Mouse (Mus musculus) midbrain, embryonic 16.5 days (tissue): ENCODE data around the gene Sspn. TPM values are rescaled to one million over a fixed set of nuclear protein-coding genes. Genes with fewer than 3 reads are reported as not detected.

Source experiments
- ATAC-seq: fragments of 200-750 bp; cut with Nextera tagmentation; 2 replicates; pipeline ENCODE4 v1.8.0; 2017; ENCODE audit warnings: moderate TSS enrichment
- H3K27ac ChIP-seq: fragments of 300-500 bp; sonication (generic); 2 replicates; pipeline ENCODE4 v1.5.1; 2014; ENCODE audit warnings: mild to moderate bottlenecking, low read length, mixed read lengths
- H3K27me3 ChIP-seq: fragments of 300-500 bp; sonication (generic); 2 replicates; pipeline ENCODE4 v1.6.1; 2014; ENCODE audit warnings: low read depth, low read length, mixed read lengths; ENCODE audit not compliant: control insufficient read depth, insufficient read depth
- H3K36me3 ChIP-seq: fragments of 300-500 bp; sonication (generic); 2 replicates; pipeline ENCODE4 v1.6.1; 2014; ENCODE audit warnings: mild to moderate bottlenecking, low read length, moderate library complexity, mixed read lengths; ENCODE audit not compliant: control insufficient read depth, insufficient read depth
- H3K4me1 ChIP-seq: fragments of 300-500 bp; sonication (generic); 2 replicates; pipeline ENCODE4 v1.6.1; 2014; ENCODE audit warnings: mild to moderate bottlenecking, low read length, mixed read lengths; ENCODE audit not compliant: control insufficient read depth, insufficient read depth
- H3K4me2 ChIP-seq: fragments of 300-500 bp; sonication (generic); 2 replicates; pipeline ENCODE4 v1.6.1; 2014; ENCODE audit warnings: mild to moderate bottlenecking, low read length, mixed read lengths
- H3K4me3 ChIP-seq: fragments of 300-500 bp; sonication (generic); 2 replicates; pipeline ENCODE4 v1.5.1; 2014; ENCODE audit warnings: low read depth, mild to moderate bottlenecking, low read length, moderate library complexity, mixed read lengths
- H3K9ac ChIP-seq: fragments of 300-500 bp; sonication (generic); 2 replicates; pipeline ENCODE4 v1.6.1; 2014; ENCODE audit warnings: low read depth, low read length, mixed read lengths
- H3K9me3 ChIP-seq: fragments of 300-500 bp; sonication (generic); replicated peaks from 2 replicates; pipeline ENCODE4 v1.6.1; 2014; ENCODE audit warnings: mild to moderate bottlenecking, low read length, mixed read lengths; ENCODE audit not compliant: control insufficient read depth, poor library complexity, severe bottlenecking
- WGBS: fragments of 180-500 bp; shearing (Covaris S2); extraction: QIAGEN DNeasy Blood & Tissue Kit; methylation state at CpG from one replicate; pipeline ENCODE4 v1.1.7; 2014; 5-methylcytosine and 5-hydroxymethylcytosine counted together
- polyA plus RNA-seq: library from polyadenylated mRNA; unstranded; fragments of >200 nt; fragmentation: Nextera tagmentation; extraction: Ambion mirVana; gene quantifications from 2 replicates; pipeline ENCODE4 v1.2.1, GENCODE M21; 2015

The Sspn gene
- polyA plus RNA-seq, 1 experiment from 2014 or later = 6.2 TPM

GRCm38 (mm10) chr6:145963966-145964365 lies 32.5 kb downstream of the Sspn start:
- Histone ChIP-seq H3K4me1 (0 out of 2 replicates have a peak, but pooled peaks cover 2% of the 10 kb centered on the region), H3K4me3 (no peak overlapping the region), H3K36me3 (no peaks in the 10 kb centered on the region), H3K27ac (no peak overlapping the region), H3K9ac (no peak overlapping the region), H3K9me3 (no peaks in the 10 kb centered on the region), H3K27me3 (no peaks in the 10 kb centered on the region), H3K4me2 (no peak overlapping the region)
- 86% methylated on average over 13 of the region's 13 CpGs for WGBS
- no peak for ATAC-seq

- Histone ChIP-seq H3K4me1 (0 out of 2 replicates have a peak, but pooled peaks cover 2% of the 10 kb centered on the region), H3K27me3 (no peaks in the 10 kb centered on the region), H3K4me3 (no peak overlapping the region), H3K9me3 (no peaks in the 10 kb centered on the region), H3K9ac (no peak overlapping the region), H3K27ac (no peak overlapping the region), H3K4me2 (no peak overlapping the region), H3K36me3 (no peaks in the 10 kb centered on the region)
- WGBS = 74% methylated on average over 8 of the region's 8 CpGs
- no peak for ATAC-seq
Measured at GRCm38 (mm10) chr6:145967693-145968092, 36.3 kb downstream of the Sspn start.

GRCm38 (mm10) chr6:145968301-145968818 lies 36.9 kb downstream of the Sspn start:
- no peaks in the 10 kb centered on the region for H3K9me3 ChIP-seq
- no peaks in the 10 kb centered on the region for H3K36me3 ChIP-seq
- 78% methylated on average over 7 of the region's 7 CpGs for WGBS
- H3K4me1 ChIP-seq = 0 out of 2 replicates have a peak, but pooled peaks cover 2% of the 10 kb centered on the region
- H3K27me3 ChIP-seq = no peaks in the 10 kb centered on the region
- no peak overlapping the region for H3K4me2 ChIP-seq
- no peak overlapping the region for H3K4me3 ChIP-seq
- no peak overlapping the region for H3K9ac ChIP-seq
- H3K27ac ChIP-seq = no peak overlapping the region
- ATAC-seq = no peak

- no peak for ATAC-seq
- Histone ChIP-seq H3K4me1 (0 out of 2 replicates have a peak, but pooled peaks cover 2% of the 10 kb centered on the region), H3K4me3 (no peak overlapping the region), H3K27ac (no peak overlapping the region), H3K9ac (no peak overlapping the region), H3K27me3 (no peaks in the 10 kb centered on the region), H3K36me3 (no peaks in the 10 kb centered on the region), H3K4me2 (no peak overlapping the region), H3K9me3 (no peaks in the 10 kb centered on the region)
- WGBS = 65% methylated on average over 10 of the region's 10 CpGs
Measured at GRCm38 (mm10) chr6:145968821-145969220, 37.4 kb downstream of the Sspn start.

GRCm38 (mm10) chr6:145969572-145969971 lies 38.1 kb downstream of the Sspn start:
- no peak for ATAC-seq
- H3K9ac ChIP-seq = no peak overlapping the region
- 0 out of 2 replicates have a peak, but pooled peaks cover 2% of the 10 kb centered on the region for H3K4me1 ChIP-seq
- WGBS = 85% methylated on average over 5 of the region's 5 CpGs
- no peak overlapping the region for H3K4me3 ChIP-seq
- H3K9me3 ChIP-seq = no peaks in the 10 kb centered on the region
- no peaks in the 10 kb centered on the region for H3K36me3 ChIP-seq
- H3K4me2 ChIP-seq = no peak overlapping the region
- no peak overlapping the region for H3K27ac ChIP-seq
- H3K27me3 ChIP-seq = no peaks in the 10 kb centered on the region

- Histone ChIP-seq H3K4me2 (no peak overlapping the region), H3K9me3 (no peaks in the 10 kb centered on the region), H3K27me3 (no peaks in the 10 kb centered on the region), H3K4me3 (no peak overlapping the region), H3K4me1 (0 out of 2 replicates have a peak, but pooled peaks cover 2% of the 10 kb centered on the region), H3K9ac (no peak overlapping the region), H3K27ac (no peak overlapping the region), H3K36me3 (no peaks in the 10 kb centered on the region)
- WGBS = 75% methylated on average over 4 of the region's 4 CpGs
- ATAC-seq = no peak
Measured at GRCm38 (mm10) chr6:145972107-145972506, 40.7 kb downstream of the Sspn start.

- 92% methylated on average over 6 of the region's 6 CpGs for WGBS
- Histone ChIP-seq H3K9ac (no peak overlapping the region), H3K9me3 (no peaks in the 10 kb centered on the region), H3K4me2 (no peak overlapping the region), H3K36me3 (no peaks in the 10 kb centered on the region), H3K27me3 (no peaks in the 10 kb centered on the region), H3K4me1 (0 out of 2 replicates have a peak, but pooled peaks cover under 1% of the 10 kb centered on the region), H3K4me3 (no peak overlapping the region), H3K27ac (no peak overlapping the region)
- no peak for ATAC-seq
Measured at GRCm38 (mm10) chr6:145972836-145973235, 41.4 kb downstream of the Sspn start.

GRCm38 (mm10) chr6:145973356-145973755 lies 41.9 kb downstream of the Sspn start:
- Histone ChIP-seq H3K36me3 (no peaks in the 10 kb centered on the region), H3K27ac (no peak overlapping the region), H3K4me3 (no peak overlapping the region), H3K4me1 (no peaks in the 10 kb centered on the region), H3K27me3 (no peaks in the 10 kb centered on the region), H3K4me2 (no peak overlapping the region), H3K9ac (no peak overlapping the region), H3K9me3 (no peaks in the 10 kb centered on the region)
- no peak for ATAC-seq
- WGBS = 60% methylated on average over 5 of the region's 5 CpGs

- H3K9ac ChIP-seq = no peak overlapping the region
- H3K4me1 ChIP-seq = no peaks in the 10 kb centered on the region
- H3K27ac ChIP-seq = no peak overlapping the region
- no peaks in the 10 kb centered on the region for H3K36me3 ChIP-seq
- H3K27me3 ChIP-seq = no peaks in the 10 kb centered on the region
- ATAC-seq = no peak
- H3K4me3 ChIP-seq = no peak overlapping the region
- 89% methylated on average over 7 of the region's 7 CpGs for WGBS
- no peak overlapping the region for H3K4me2 ChIP-seq
- no peaks in the 10 kb centered on the region for H3K9me3 ChIP-seq
Measured at GRCm38 (mm10) chr6:145974766-145975165, 43.3 kb downstream of the Sspn start.
